ENCODE assay signal across 28 mouse cellular contexts in genomic region chr5:90509828-90510592, GRCm38 (mm10). TPM values are rescaled to one million over a fixed set of nuclear protein-coding genes. Genes with fewer than 3 reads are reported as not detected.
"Had no signal": no experiment of that assay in that cellular context is flagged by ENCODE, and none has a peak within 500 bp of the region (broad histone marks: within the 10 kb centered on the region; RNA-seq: fewer than 3 reads in every experiment).

No protein-coding gene starts in this region.

- H3K4me1 ChIP-seq: intestine, embryonic 15.5 days; limb, embryonic 12.5 days; limb, embryonic 15.5 days; neural tube, embryonic 13.5 days had no signal

- H3K9ac ChIP-seq: intestine, embryonic 15.5 days; kidney, embryonic 15.5 days; limb, embryonic 12.5 days; limb, embryonic 15.5 days; lung, embryonic 14.5 days; midbrain, embryonic 13.5 days; neural tube, embryonic 13.5 days had no signal

- H3K27me3 ChIP-seq: intestine, embryonic 15.5 days; kidney, embryonic 15.5 days; limb, embryonic 12.5 days; limb, embryonic 15.5 days; midbrain, embryonic 13.5 days; neural tube, embryonic 13.5 days had no signal

- H3K36me3 ChIP-seq: intestine, embryonic 15.5 days; kidney, embryonic 15.5 days; limb, embryonic 12.5 days; limb, embryonic 15.5 days; midbrain, embryonic 10.5 days; midbrain, embryonic 13.5 days; neural tube, embryonic 13.5 days had no signal

- H3K9me3 ChIP-seq: intestine, embryonic 15.5 days; kidney, embryonic 15.5 days; limb, embryonic 12.5 days; limb, embryonic 15.5 days; midbrain, embryonic 10.5 days; midbrain, embryonic 13.5 days; neural tube, embryonic 13.5 days had no signal

- DNase-seq: kidney, adult 11 months; kidney, adult 8-10 months; kidney, postnatal 10 days; kidney, postnatal 36 days; layer of hippocampus, postnatal 36 days; lung, embryonic 14.5 days; thymus, adult 2 months; thymus, postnatal 14 days had no signal

- ATAC-seq: intestine, embryonic 15.5 days; lung, postnatal 0 days; midbrain, embryonic 13.5 days; midbrain, embryonic 16.5 days had no signal

- H3K4me2 ChIP-seq: intestine, embryonic 15.5 days; kidney, embryonic 15.5 days; limb, embryonic 12.5 days; limb, embryonic 15.5 days; lung, embryonic 14.5 days; midbrain, embryonic 13.5 days; neural tube, embryonic 13.5 days had no signal

- H3K27ac ChIP-seq: intestine, embryonic 15.5 days; kidney, embryonic 15.5 days; left cerebral cortex, adult 2 months; limb, embryonic 12.5 days; limb, embryonic 15.5 days; macrophage; midbrain, embryonic 10.5 days; midbrain, embryonic 13.5 days; neural tube, embryonic 13.5 days had no signal

- H3K4me3 ChIP-seq: intestine, embryonic 15.5 days; kidney, embryonic 15.5 days; left cerebral cortex, adult 2 months; limb, embryonic 12.5 days; limb, embryonic 15.5 days; midbrain, embryonic 10.5 days; midbrain, embryonic 13.5 days; myocyte; neural tube, embryonic 13.5 days had no signal

RNA-seq across cellular contexts. Expression of gene Afm, which starts 8.7 kb away (rescaled TPM):
- total RNA-seq: layer of hippocampus, postnatal 10 days; layer of hippocampus, postnatal 36 days; left cerebral cortex, adult 2 months; left cerebral cortex, postnatal 10 days; left cerebral cortex, postnatal 36 days; megakaryocyte, adult 5-6 weeks; monocyte, adult 5-6 weeks; neutrophil, adult 5-6 weeks had no signal
- polyA plus RNA-seq: limb, embryonic 12.5 days; limb, embryonic 15.5 days; lung, embryonic 14.5 days; lung, postnatal 0 days; macrophage; midbrain, embryonic 10.5 days; midbrain, embryonic 13.5 days; midbrain, embryonic 16.5 days; myocyte; neural tube, embryonic 13.5 days; small intestine, adult 2 months; thymus, adult 2 months had no signal

RNA-seq across cellular contexts. Expression of gene Afp, which starts 19.5 kb away (rescaled TPM):
- total RNA-seq: layer of hippocampus, postnatal 10 days; layer of hippocampus, postnatal 36 days; left cerebral cortex, postnatal 36 days; megakaryocyte, adult 5-6 weeks; monocyte, adult 5-6 weeks had no signal

RNA-seq across cellular contexts. Expression of gene Alb, which starts 49.3 kb away (rescaled TPM):
- total RNA-seq: layer of hippocampus, postnatal 10 days; layer of hippocampus, postnatal 36 days; left cerebral cortex, adult 2 months; left cerebral cortex, postnatal 36 days; megakaryocyte, adult 5-6 weeks; monocyte, adult 5-6 weeks; neutrophil, adult 5-6 weeks had no signal
- polyA plus RNA-seq: macrophage; midbrain, embryonic 10.5 days; midbrain, embryonic 16.5 days; myocyte; small intestine, adult 2 months had no signal

RNA-seq across cellular contexts. Expression of gene 5830473C10Rik, which starts 50.9 kb away (rescaled TPM):
- total RNA-seq: layer of hippocampus, postnatal 36 days; megakaryocyte, adult 5-6 weeks; monocyte, adult 5-6 weeks; neutrophil, adult 5-6 weeks had no signal
- polyA plus RNA-seq: intestine, embryonic 15.5 days; limb, embryonic 12.5 days; limb, embryonic 15.5 days; lung, postnatal 0 days; macrophage; midbrain, embryonic 10.5 days; midbrain, embryonic 13.5 days; midbrain, embryonic 16.5 days; myocyte; neural tube, embryonic 13.5 days; small intestine, adult 2 months; spleen, adult 2 months; thymus, adult 2 months had no signal
